Mouse (Mus musculus): ENCODE measurements around the gene Tap2.
A peak's percentile ranks its signal among the peaks of the same experiment; 100 is the strongest.
"Not testable (repeated sequence)": the region's sequence is repeated elsewhere in the genome, so short reads cannot be mapped to it uniquely, and the experiment has no call there.

Gene Tap2

DNA sequence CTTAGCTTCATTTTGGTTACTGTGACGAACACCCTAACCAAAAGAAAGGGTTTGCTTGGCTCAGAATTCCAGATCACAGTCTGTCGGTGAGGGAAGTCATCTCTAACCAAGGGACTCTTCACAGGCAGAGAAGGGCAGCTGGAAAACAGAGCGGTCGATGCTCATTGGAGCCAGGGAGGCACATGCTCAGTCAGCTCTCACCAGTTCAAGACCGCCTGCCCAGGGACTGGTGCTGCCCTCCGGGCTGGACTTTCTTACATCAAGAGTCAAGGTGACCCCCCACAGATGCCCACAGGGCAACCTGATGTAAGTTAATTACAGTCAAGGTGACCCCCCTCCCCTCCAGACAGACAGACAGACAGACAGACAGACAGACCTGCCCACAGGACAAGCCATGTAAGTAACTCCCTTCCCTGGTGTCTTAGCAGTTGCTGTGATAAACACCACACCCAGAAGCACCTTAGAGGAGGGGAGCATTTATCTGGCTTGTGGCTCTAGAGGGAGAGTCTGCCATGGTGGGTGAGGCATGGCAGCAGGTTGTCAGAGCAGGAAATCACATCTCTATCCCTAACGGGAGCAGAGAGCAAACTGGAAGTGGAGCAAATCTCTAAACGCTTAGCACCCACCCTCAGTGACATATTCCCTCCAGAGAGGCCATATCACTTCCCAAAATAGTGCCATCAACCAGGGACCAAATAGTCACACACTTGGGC, 14.0 kb downstream of the Tap2 start:
- DNase-seq = no peak

DNA sequence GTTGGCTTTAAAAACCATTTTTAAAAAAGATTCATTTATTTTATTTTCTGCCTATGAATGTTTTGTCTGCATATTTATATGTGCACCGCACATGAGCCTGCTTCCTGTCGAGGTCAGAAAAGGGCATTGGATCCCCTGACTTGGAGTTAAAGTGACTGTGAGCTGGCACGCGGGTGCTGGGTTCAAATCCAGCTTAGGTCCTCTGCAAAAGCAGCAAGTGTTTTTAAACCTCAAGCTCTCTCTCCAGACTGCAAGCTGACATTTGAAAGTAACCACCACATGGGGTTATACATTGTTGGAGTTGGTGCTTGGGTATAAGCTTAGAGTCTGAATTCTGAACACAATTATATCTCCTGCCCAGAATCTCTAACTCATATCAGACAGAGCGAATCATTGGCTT, 14.7 kb downstream of the Tap2 start:
- DNase-seq = no peak

DNA sequence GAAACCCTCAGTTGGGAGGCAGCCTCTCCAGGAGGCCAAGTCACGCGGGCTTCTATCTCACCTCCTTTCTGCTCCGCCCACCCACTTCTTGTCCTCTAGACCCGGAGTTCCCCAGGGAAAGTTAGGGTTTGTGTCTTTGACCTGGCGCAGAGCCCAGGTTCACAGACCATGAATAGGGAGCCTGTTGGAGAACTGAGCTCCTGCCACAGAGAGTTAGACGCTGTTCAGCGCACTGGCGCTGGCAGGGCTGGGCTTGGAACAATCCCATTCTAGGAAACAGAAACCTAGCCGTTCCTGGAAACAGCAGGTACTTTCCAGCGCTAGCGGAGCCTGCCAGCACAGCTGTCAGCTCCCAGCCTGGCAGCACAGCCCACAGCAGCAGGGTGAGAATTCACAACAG, 15.3 kb downstream of the Tap2 start:
- peak; percentile 14 to 53 for DNase-seq

GRCm38 (mm10) chr17:34219096-34219495, 15.8 kb downstream of the Tap2 start:
- DNase-seq = peak; percentile 44 to 82

DNA sequence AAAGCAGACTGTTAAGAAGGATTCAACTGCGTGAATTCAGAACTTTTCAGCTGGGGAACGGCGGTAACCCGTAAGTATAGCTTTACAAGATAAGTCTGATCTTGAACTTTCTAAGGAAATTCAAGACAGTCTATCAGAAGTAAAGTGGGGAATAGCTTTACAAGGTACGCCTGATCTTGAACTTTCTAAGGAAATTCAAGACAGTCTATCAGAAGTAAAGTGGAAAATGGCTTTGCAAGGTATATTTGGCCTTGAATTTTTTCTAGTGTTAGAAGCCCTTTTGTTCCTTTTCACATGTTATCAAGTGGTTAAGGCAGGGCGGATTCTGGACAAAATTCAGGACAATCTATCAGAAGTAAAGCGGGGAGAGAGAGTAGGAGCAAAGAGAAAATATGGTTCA, 16.5 kb downstream of the Tap2 start:
- peak in 1 of 2 experiments; percentile 48 for DNase-seq

- not testable (repeated sequence) for DNase-seq
These were observed 17.1 kb downstream of the Tap2 start for GRCm38 (mm10) chr17:34220401-34220800.

GRCm38 (mm10) chr17:34224816-34225215, 21.5 kb downstream of the Tap2 start:
- DNase-seq = no peak

DNA sequence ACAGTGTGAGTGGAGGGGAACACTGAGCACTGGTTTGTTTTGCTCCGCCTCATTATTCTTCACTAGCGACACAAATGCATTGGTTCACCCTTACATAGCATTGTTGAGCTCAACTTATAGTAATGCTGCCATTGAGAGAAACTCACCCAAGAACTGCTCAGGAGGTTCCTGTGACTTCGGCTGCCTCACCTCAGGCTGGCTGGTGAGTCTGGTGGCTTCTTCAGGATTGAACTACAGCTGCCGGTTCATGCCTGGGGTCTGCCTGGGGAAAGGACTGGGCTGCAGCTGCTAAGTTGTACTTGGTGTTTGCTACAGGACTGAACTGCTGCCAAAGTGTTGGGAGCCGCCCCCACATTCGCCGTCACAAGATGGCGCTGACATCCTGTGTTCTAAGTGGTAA, 22.1 kb downstream of the Tap2 start:
- DNase-seq = no peak

- DNase-seq = not testable (repeated sequence)
These were observed 22.6 kb downstream of the Tap2 start for GRCm38 (mm10) chr17:34225911-34226310.

DNA sequence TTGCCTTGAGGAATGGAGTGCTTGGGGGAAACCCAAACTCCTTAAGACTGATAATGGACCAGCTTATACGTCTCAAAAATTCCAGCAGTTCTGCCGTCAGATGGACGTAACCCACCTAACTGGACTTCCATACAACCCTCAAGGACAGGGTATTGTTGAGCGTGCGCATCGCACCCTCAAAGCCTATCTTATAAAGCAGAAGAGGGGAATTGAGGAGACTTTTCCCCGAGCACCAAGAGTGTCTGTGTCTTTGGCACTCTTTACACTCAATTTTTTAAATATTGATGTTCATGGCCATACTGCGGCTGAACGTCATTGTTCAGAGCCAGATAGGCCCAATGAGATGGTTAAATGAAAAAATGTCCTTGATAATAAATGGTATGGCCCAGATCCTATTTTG, 27.6 kb downstream of the Tap2 start:
- not testable (repeated sequence) for DNase-seq

GRCm38 (mm10) chr17:34232021-34232420, 28.7 kb downstream of the Tap2 start:
- not testable (repeated sequence) for DNase-seq

DNA sequence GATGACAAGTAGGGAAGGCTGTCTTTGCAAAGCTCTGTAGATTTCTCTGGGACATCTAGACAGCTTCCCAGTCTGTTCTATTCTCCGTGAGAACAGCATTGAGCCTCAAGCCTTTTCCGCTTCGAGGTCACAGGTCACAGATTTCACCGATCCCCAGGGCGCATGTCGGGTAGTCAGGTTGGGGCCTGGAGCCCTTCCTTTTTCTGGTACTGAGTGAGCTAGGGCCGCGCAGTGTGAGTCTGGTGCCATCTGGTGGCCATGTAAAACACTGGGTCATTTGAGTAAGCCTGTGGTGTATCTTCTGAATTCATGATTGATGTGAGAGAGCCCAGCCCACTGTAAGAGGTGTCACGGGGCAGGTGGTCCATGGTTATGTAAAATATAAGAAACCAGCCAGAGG, 31.6 kb downstream of the Tap2 start:
- DNase-seq = peak; percentile 79 to 85

- DNase-seq = no peak
These were observed 33.4 kb downstream of the Tap2 start for GRCm38 (mm10) chr17:34236691-34237090.

- DNase-seq = no peak
These were observed 34.4 kb downstream of the Tap2 start for GRCm38 (mm10) chr17:34237741-34238140.

DNA sequence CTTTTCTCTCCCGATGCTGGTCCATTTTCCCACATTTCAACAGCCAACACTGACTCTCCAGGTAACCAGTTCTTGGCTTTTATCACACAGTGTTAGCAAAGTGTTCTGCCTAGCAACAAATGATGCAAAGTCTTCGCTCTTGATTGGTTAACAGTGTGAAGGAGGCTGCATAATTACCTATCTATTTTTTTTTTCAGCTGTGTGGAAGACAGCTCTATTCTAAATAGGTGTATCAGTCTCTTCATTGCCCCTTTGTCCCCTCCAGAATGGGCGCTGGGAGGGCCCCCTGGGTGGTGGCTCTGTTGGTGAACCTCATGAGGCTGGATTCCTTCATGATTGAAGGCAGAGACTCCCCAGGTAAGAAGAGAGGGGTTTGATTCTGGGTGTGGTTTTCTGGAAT, 35.4 kb downstream of the Tap2 start, which contains the start of gene H2-Ob:
Gene H2-Ob (plus strand): TSS at position 198 of the 400 bp plus-strand sequence.
- peak; percentile 42 to 57 for DNase-seq

DNA sequence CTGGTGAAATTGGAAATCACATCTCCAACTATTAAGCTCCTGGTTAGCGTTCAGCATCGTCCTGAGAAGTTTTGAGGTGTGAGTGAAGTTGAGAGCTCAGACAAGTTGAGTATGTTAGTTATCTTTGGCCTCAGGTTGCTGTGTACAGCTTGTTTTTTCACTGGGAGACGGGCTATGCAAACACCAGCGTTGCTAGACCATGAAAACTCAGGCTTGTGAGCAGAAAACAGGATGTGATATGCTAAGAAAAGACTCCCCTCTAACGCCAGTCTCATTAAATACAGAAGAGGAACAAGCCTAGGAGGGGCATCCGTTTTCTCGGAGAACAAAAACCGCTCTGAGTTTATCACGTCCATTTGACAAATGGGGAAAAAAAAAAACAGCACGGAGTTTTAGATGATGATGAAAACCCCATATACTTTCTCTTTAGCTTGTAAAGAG, 36.3 kb downstream of the Tap2 start:
- no peak for DNase-seq

DNA sequence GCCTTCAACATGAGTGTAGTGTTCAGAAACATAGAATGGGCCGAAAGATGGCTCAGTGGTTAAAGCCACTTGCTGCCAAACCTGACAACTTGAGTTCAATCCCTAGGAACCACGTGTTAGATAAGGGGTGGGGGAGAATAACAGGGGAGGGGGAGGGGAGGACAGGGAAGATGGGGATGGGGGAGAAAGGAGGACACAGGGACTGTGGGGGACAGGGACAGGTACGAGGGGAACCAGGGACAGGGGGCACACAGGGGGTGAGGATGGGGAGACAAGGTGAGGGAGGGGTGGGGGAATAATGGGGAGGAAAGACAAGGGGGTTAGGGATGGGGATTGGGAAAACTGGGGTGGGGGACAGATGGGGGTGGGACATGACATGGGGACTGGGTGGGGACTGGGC, 37.0 kb downstream of the Tap2 start:
- no peak for DNase-seq

DNA sequence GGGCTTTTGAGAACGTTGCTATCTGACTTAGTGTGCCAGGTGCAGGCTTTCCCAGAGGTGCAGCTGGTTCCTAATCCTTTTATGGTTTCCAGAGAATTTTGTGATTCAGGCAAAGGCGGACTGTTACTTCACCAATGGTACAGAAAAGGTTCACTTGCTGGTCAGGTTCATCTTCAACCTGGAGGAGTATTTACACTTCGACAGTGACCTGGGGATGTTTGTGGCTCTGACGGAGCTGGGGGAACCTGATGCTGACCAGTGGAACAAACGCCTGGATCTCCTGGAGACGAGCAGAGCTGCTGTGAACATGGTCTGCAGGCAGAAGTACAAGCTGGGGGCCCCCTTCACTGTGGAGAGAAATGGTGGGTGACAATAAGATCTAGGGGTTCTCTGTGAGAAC, 37.6 kb downstream of the Tap2 start:
- DNase-seq = no peak

GRCm38 (mm10) chr17:34244656-34245055, 41.3 kb downstream of the Tap2 start:
- DNase-seq = no peak

DNA sequence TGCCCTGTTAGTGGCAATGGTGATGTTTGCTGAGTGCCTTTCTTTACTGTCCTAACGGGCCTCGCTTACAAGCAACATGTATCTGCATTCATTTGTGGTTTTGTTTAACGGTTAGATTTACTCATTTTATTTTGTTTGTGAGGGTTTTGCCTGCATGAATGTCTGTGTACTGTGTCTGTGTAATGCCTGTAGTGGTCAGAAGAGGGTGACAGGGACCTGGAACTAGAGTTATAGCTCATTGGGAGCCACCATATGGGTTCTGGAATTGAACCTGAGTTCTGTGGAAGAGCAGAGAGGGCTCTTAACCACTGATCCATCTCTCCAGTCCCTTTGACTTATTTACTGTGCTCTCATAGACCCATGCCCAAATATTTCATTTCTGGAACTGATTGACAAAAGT, 43.7 kb downstream of the Tap2 start:
- DNase-seq = peak in 1 of 2 experiments; percentile 23

DNA sequence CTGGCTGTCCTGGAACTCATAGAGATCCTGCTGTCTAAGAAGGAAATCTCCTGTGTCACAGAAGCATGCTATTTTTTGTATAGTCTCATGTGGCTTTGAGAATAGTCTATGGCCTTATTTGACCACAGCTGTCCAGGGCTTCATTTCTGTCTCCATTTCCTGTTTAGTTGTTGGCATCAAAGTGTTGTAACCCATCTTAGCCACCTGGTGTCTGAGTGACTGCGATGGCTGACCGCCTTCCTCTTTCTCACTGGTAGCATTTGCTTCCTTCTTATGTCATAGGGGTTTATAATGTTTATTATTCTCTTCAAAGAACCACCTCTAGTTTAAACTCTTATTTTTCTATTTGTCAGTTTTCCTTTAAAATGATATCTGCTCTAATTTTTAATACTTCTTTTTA, 45.4 kb downstream of the Tap2 start:
- no peak for DNase-seq

DNA sequence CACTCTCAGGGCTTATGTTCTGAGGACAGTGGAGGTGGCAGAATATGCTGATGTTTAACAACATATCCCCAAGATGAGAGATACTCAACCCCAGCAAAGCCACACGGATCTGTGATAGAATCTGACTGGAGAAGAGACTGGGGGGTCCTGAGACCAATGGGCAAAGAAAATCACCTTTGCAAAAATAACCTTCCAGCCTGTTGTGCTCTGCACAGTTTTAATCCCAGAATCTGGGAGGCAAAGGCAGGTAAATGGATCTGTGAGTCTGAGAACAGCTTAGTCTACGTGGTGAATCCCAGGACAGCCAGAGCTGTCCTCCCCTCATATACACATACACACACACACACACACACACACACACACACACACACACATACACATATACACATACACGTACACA, 46.0 kb downstream of the Tap2 start:
- DNase-seq = no peak

GRCm38 (mm10) chr17:34249878-34250277, 46.6 kb downstream of the Tap2 start:
- DNase-seq = peak; percentile 66 to 68

DNA sequence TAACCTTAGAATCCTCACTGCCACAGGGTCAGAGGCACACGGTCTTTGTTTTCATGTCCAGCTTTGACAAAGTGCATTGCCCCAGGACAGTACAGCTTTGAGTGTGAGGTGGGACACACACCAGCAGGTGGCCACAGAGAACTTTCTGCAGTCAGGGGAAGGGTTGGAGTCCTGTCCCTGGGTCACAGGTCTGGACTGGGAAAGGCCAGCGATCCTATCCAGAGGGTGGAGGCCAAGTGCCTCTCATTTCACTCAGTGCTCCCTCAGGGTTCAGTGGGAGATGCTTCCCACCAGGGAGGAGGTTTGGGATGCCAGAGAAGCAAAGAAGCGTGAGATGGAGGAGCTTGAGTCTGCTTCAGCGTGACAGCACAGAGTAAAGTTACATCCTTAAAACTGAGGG, 48.3 kb downstream of the Tap2 start:
- DNase-seq = no peak

DNA sequence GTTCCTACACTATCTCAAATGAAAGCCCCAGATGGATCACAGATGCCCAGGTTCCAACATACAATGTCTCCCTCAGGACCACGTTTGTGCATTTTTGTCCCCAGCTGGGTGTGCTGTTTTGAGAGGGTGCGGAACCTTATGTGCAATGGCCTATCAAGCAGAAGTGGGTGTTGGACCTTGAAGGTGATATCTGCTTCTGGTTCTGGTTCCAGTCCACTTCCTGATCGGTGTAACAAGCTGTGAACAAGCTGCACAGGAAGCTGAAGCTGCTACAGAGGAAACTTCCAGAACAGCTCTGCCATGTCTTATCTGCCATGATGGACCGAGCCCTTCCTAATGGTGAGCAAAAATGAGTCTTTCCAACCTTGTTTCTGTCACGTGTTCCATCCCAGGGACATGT, 53.2 kb downstream of the Tap2 start:
- DNase-seq = no peak
